Comparison of ENCODE assay signal across 12 mouse cellular contexts in genomic region chr13:94122703-94123592, GRCm38 (mm10).
A peak's percentile ranks its signal among the peaks of the same experiment; 100 is the strongest.
DNase-seq lines count a peak whose midpoint lies in the region; ATAC-seq lines count a peak whose summit lies in the region.
"Had no signal": no experiment of that assay in that cellular context is flagged by ENCODE, and none has a peak within 500 bp of the region (broad histone marks: within the 10 kb centered on the region; RNA-seq: fewer than 3 reads in every experiment).

No protein-coding gene starts in this region.

- 54% methylated on average over 16 of the region's 16 CpGs for WGBS in limb, embryonic 15.5 days

- DNase-seq in layer of hippocampus, adult 11-12 months (ENCODE audit: low spot score), result peak; percentile 56
- DNase-seq in layer of hippocampus, postnatal 25 days (ENCODE audit: extremely low spot score in 1 of 2, low spot score in 1 of 2), result no peak
- peak; percentile 70 to 71 for DNase-seq in cerebellum, postnatal 10 days
- DNase-seq in gastrocnemius, postnatal 14 days, result peak; percentile 72
- DNase-seq in right cerebral cortex, postnatal 4 days, result no peak
- DNase-seq in adrenal gland, adult (ENCODE audit: inconsistent age in 2 of 2, low spot score in 1 of 2), result no peak
- DNase-seq: adrenal gland, postnatal 25 days; kidney, postnatal 4 days; thymus, postnatal 25 days had no signal

- no peaks in the 10 kb centered on the region for H3K27me3 ChIP-seq in limb, embryonic 15.5 days
- H3K27me3 ChIP-seq: embryonic facial prominence, embryonic 13.5 days had no signal

- no peaks in the 10 kb centered on the region for H3K36me3 ChIP-seq in limb, embryonic 15.5 days

- H3K27ac ChIP-seq in limb, embryonic 15.5 days, result peak overlapping the region; percentile 50; the same call in 1 of the 2 replicates
- H3K27ac ChIP-seq: embryonic facial prominence, embryonic 13.5 days; liver, embryonic 14.5 days had no signal

- ATAC-seq in limb, embryonic 15.5 days (ENCODE audit: insufficient number of reproducible peaks, low FRiP score, low TSS enrichment, low read depth), result no peak

- no peak overlapping the region for H3K9ac ChIP-seq in limb, embryonic 15.5 days
- H3K9ac ChIP-seq: embryonic facial prominence, embryonic 13.5 days; liver, embryonic 14.5 days had no signal

- H3K9me3 ChIP-seq in limb, embryonic 15.5 days, result no peaks in the 10 kb centered on the region
- H3K9me3 ChIP-seq: embryonic facial prominence, embryonic 13.5 days had no signal

- H3K4me1 ChIP-seq in limb, embryonic 15.5 days, result peaks cover 18% of the 10 kb centered on the region

- no peak overlapping the region for H3K4me3 ChIP-seq in limb, embryonic 15.5 days
- H3K4me3 ChIP-seq: embryonic facial prominence, embryonic 13.5 days had no signal

- intact Hi-C loops in gastrocnemius, postnatal 14 days (cut with DNase I; ENCODE audit: low total_unique reads), result no loop called here

- H3K4me2 ChIP-seq in limb, embryonic 15.5 days, result no peak overlapping the region
- H3K4me2 ChIP-seq: embryonic facial prominence, embryonic 13.5 days had no signal

Comparison
In these comparisons a context has a peak if more than half of its experiments do, and no peak if none do; other contexts are left out.
1. DNase-seq: peak in layer of hippocampus, adult 11-12 months (single experiment), cerebellum, postnatal 10 days (2 of 2) and gastrocnemius, postnatal 14 days (single experiment); none in layer of hippocampus, postnatal 25 days (0 of 2), right cerebral cortex, postnatal 4 days (single experiment) and adrenal gland, adult (0 of 2).